Mouse (Mus musculus): Measurements from ENCODE around the gene Lgi4. TPM values are rescaled to one million over a fixed set of nuclear protein-coding genes. Genes with fewer than 3 reads are reported as not detected.
A peak's percentile ranks its signal among the peaks of the same experiment; 100 is the strongest.

Gene Lgi4
- polyA plus RNA-seq, 1 experiment from 2014 or later: 1.0 TPM

DNA sequence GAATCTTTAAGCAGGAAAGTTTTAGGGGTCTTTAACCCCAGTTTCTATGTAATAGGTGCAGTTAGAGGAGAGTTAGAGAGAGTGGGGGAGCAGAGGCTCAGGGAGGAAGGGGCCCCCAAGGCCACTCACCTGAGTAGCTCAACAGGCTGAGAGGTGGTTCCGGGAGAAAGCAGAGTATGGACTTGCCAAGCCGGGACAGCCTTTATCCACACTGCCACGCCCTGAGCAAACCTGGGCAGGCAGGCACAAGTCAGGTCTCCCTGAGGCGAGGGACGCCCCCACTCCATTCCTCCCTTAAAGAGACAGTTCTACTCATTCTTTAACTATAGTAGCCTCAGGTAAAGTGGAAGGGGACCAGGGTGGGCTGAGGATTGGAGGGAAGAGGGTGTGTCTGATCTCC lies 17.4 kb downstream of the Lgi4 start, which contains the start of gene Fxyd3:
TSS of gene Fxyd3 (minus strand) at position 213 of the 400 bp plus-strand sequence.
- Histone ChIP-seq H3K9ac (ENCODE audit: low read depth, low read length) (no peak within 1 kb of the TSS), H3K27ac (ENCODE audit: low read depth, low read length) (no peak within 1 kb of the TSS), H3K4me1 (replicated peaks; ENCODE audit: control insufficient read depth, insufficient read depth, low read length) (no peaks in the 10 kb centered on the region; the same call in 1 of the 2 replicates), H3K4me3 (ENCODE audit: low read depth, low read length) (no peak within 1 kb of the TSS), H3K27me3 (ENCODE audit: control insufficient read depth, insufficient read depth, low read length) (no peaks in the 10 kb centered on the region), H3K9me3 (ENCODE audit: control insufficient read depth, low read length) (no peaks in the 10 kb centered on the region), H3K4me2 (replicated peaks; ENCODE audit: low read depth, low read length) (no peak within 1 kb of the TSS), H3K36me3 (ENCODE audit: control insufficient read depth, insufficient read depth, low read length) (no peaks in the 10 kb centered on the region)
- no peak for ATAC-seq (ENCODE audit: low FRiP score)
- WGBS: 56% methylated on average over 5 of the region's 5 CpGs
- no peak for DNase-seq (ENCODE audit: low spot score)

GRCm38 (mm10) chr7:31077470-31077869 lies 18.3 kb downstream of the Lgi4 start:
- H3K27me3 ChIP-seq (ENCODE audit: control insufficient read depth, insufficient read depth, low read length): no peaks in the 10 kb centered on the region
- 42% methylated on average over 6 of the region's 6 CpGs for WGBS
- no peak overlapping the region for H3K27ac ChIP-seq (ENCODE audit: low read depth, low read length)
- H3K4me2 ChIP-seq (replicated peaks; ENCODE audit: low read depth, low read length): no peak overlapping the region
- no peak overlapping the region for H3K9ac ChIP-seq (ENCODE audit: low read depth, low read length)
- no peaks in the 10 kb centered on the region for H3K36me3 ChIP-seq (ENCODE audit: control insufficient read depth, insufficient read depth, low read length)
- DNase-seq (ENCODE audit: low spot score) (no peak), ATAC-seq (ENCODE audit: low FRiP score) (peak; percentile 22; the same call in 1 of the 2 replicates)
- no peak overlapping the region for H3K4me3 ChIP-seq (ENCODE audit: low read depth, low read length)
- no peaks in the 10 kb centered on the region for H3K9me3 ChIP-seq (ENCODE audit: control insufficient read depth, low read length)
- H3K4me1 ChIP-seq (replicated peaks; ENCODE audit: control insufficient read depth, insufficient read depth, low read length): no peaks in the 10 kb centered on the region

GRCm38 (mm10) chr7:31077885-31078445 lies 18.8 kb downstream of the Lgi4 start:
- H3K4me1 ChIP-seq (replicated peaks; ENCODE audit: control insufficient read depth, insufficient read depth, low read length): no peaks in the 10 kb centered on the region
- no peak overlapping the region for H3K27ac ChIP-seq (ENCODE audit: low read depth, low read length)
- H3K4me2 ChIP-seq (replicated peaks; ENCODE audit: low read depth, low read length): no peak overlapping the region
- H3K27me3 ChIP-seq (ENCODE audit: control insufficient read depth, insufficient read depth, low read length): no peaks in the 10 kb centered on the region
- DNase-seq (ENCODE audit: low spot score) (peak; percentile 65), ATAC-seq (ENCODE audit: low FRiP score) (no peak)
- H3K9me3 ChIP-seq (ENCODE audit: control insufficient read depth, low read length): no peaks in the 10 kb centered on the region
- H3K4me3 ChIP-seq (ENCODE audit: low read depth, low read length): no peak overlapping the region
- no peak overlapping the region for H3K9ac ChIP-seq (ENCODE audit: low read depth, low read length)
- WGBS: 43% methylated on average over 5 of the region's 5 CpGs
- no peaks in the 10 kb centered on the region for H3K36me3 ChIP-seq (ENCODE audit: control insufficient read depth, insufficient read depth, low read length)

GRCm38 (mm10) chr7:31079670-31080069 lies 20.5 kb downstream of the Lgi4 start:
- no peaks in the 10 kb centered on the region for H3K4me1 ChIP-seq (replicated peaks; ENCODE audit: control insufficient read depth, insufficient read depth, low read length)
- 89% methylated on average over 8 of the region's 8 CpGs for WGBS
- no peak overlapping the region for H3K27ac ChIP-seq (ENCODE audit: low read depth, low read length)
- DNase-seq (ENCODE audit: low spot score): no peak
- no peaks in the 10 kb centered on the region for H3K36me3 ChIP-seq (ENCODE audit: control insufficient read depth, insufficient read depth, low read length)
- H3K4me3 ChIP-seq (ENCODE audit: low read depth, low read length): no peak overlapping the region
- H3K9me3 ChIP-seq (ENCODE audit: control insufficient read depth, low read length): no peaks in the 10 kb centered on the region
- no peaks in the 10 kb centered on the region for H3K27me3 ChIP-seq (ENCODE audit: control insufficient read depth, insufficient read depth, low read length)
- H3K4me2 ChIP-seq (replicated peaks; ENCODE audit: low read depth, low read length): no peak overlapping the region
- no peak for ATAC-seq (ENCODE audit: low FRiP score)
- H3K9ac ChIP-seq (ENCODE audit: low read depth, low read length): no peak overlapping the region

GRCm38 (mm10) chr7:31080611-31081010 lies 21.5 kb downstream of the Lgi4 start:
- no peak overlapping the region for H3K9ac ChIP-seq (ENCODE audit: low read depth, low read length)
- DNase-seq (ENCODE audit: low spot score): no peak
- H3K4me1 ChIP-seq (replicated peaks; ENCODE audit: control insufficient read depth, insufficient read depth, low read length): no peaks in the 10 kb centered on the region
- H3K36me3 ChIP-seq (ENCODE audit: control insufficient read depth, insufficient read depth, low read length): no peaks in the 10 kb centered on the region
- no peaks in the 10 kb centered on the region for H3K9me3 ChIP-seq (ENCODE audit: control insufficient read depth, low read length)
- H3K27me3 ChIP-seq (ENCODE audit: control insufficient read depth, insufficient read depth, low read length): no peaks in the 10 kb centered on the region
- WGBS: 52% methylated on average over 3 of the region's 3 CpGs
- H3K4me3 ChIP-seq (ENCODE audit: low read depth, low read length): no peak overlapping the region
- no peak for ATAC-seq (ENCODE audit: low FRiP score)
- H3K27ac ChIP-seq (ENCODE audit: low read depth, low read length): no peak overlapping the region
- no peak overlapping the region for H3K4me2 ChIP-seq (replicated peaks; ENCODE audit: low read depth, low read length)

DNA sequence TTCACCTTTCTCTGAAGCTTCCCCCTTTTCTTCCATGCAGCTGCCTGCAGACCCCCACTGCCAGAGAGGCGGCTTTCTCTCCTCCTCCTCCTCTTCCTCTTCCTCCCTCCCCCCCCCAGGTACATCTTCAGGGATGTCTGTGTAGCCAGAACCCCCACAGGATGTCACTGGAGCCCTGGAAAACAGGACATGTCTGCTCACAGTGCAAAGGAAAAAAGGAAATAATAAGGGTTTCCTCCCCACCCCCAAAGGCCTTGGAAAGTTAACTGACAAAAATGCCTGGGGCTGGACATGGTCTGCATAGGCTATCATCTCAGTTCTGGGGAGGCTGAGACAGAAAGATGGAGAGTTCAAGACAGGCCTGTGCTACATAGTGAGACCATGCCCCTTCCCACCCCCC lies 22.0 kb downstream of the Lgi4 start:
- H3K36me3 ChIP-seq (ENCODE audit: control insufficient read depth, insufficient read depth, low read length): no peaks in the 10 kb centered on the region
- no peak overlapping the region for H3K4me2 ChIP-seq (replicated peaks; ENCODE audit: low read depth, low read length)
- ATAC-seq (ENCODE audit: low FRiP score) (no peak), DNase-seq (ENCODE audit: low spot score) (no peak)
- 54% methylated on average over 1 of the region's 1 CpGs for WGBS
- no peaks in the 10 kb centered on the region for H3K4me1 ChIP-seq (replicated peaks; ENCODE audit: control insufficient read depth, insufficient read depth, low read length)
- H3K4me3 ChIP-seq (ENCODE audit: low read depth, low read length): no peak overlapping the region
- H3K9me3 ChIP-seq (ENCODE audit: control insufficient read depth, low read length): no peaks in the 10 kb centered on the region
- no peaks in the 10 kb centered on the region for H3K27me3 ChIP-seq (ENCODE audit: control insufficient read depth, insufficient read depth, low read length)
- no peak overlapping the region for H3K9ac ChIP-seq (ENCODE audit: low read depth, low read length)
- no peak overlapping the region for H3K27ac ChIP-seq (ENCODE audit: low read depth, low read length)

DNA sequence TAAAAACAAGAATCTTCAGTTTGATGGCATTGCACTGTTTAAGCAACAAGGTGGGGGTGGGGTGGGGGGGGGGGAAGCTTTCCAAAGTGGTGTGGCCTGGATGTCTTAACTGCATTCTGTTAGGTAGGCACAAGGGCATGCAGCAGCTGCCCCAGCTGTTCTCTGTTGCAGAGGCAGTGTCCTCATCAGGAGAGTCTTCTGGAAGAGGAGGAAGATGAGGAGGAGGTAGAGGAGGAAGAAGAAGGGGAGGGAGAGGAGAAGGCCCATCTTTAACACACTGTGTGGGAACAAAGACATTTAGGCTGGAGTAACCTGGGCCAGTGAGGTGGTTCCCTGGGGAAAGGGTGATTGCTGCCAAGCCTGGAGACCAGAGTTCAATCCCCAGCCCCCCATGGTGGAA lies 23.0 kb downstream of the Lgi4 start:
- Histone ChIP-seq H3K4me2 (replicated peaks; ENCODE audit: low read depth, low read length) (no peak overlapping the region), H3K36me3 (ENCODE audit: control insufficient read depth, insufficient read depth, low read length) (no peaks in the 10 kb centered on the region), H3K27me3 (ENCODE audit: control insufficient read depth, insufficient read depth, low read length) (no peaks in the 10 kb centered on the region), H3K9ac (ENCODE audit: low read depth, low read length) (no peak overlapping the region), H3K27ac (ENCODE audit: low read depth, low read length) (no peak overlapping the region), H3K4me1 (replicated peaks; ENCODE audit: control insufficient read depth, insufficient read depth, low read length) (no peaks in the 10 kb centered on the region), H3K9me3 (ENCODE audit: control insufficient read depth, low read length) (no peaks in the 10 kb centered on the region), H3K4me3 (ENCODE audit: low read depth, low read length) (no peak overlapping the region)
- ATAC-seq (ENCODE audit: low FRiP score) (no peak), DNase-seq (ENCODE audit: low spot score) (no peak)

- Histone ChIP-seq H3K9me3 (ENCODE audit: control insufficient read depth, low read length) (no peaks in the 10 kb centered on the region), H3K27me3 (ENCODE audit: control insufficient read depth, insufficient read depth, low read length) (no peaks in the 10 kb centered on the region), H3K36me3 (ENCODE audit: control insufficient read depth, insufficient read depth, low read length) (no peaks in the 10 kb centered on the region), H3K9ac (ENCODE audit: low read depth, low read length) (no peak overlapping the region), H3K4me3 (ENCODE audit: low read depth, low read length) (no peak overlapping the region), H3K4me2 (replicated peaks; ENCODE audit: low read depth, low read length) (no peak overlapping the region), H3K27ac (ENCODE audit: low read depth, low read length) (no peak overlapping the region), H3K4me1 (replicated peaks; ENCODE audit: control insufficient read depth, insufficient read depth, low read length) (no peaks in the 10 kb centered on the region)
- 60% methylated on average over 14 of the region's 14 CpGs for WGBS
- DNase-seq (ENCODE audit: low spot score): no peak
- ATAC-seq (ENCODE audit: low FRiP score): peak; percentile 24; the same call in 1 of the 2 replicates
Observed at GRCm38 (mm10) chr7:31082831-31083588, 23.9 kb downstream of the Lgi4 start.

DNA sequence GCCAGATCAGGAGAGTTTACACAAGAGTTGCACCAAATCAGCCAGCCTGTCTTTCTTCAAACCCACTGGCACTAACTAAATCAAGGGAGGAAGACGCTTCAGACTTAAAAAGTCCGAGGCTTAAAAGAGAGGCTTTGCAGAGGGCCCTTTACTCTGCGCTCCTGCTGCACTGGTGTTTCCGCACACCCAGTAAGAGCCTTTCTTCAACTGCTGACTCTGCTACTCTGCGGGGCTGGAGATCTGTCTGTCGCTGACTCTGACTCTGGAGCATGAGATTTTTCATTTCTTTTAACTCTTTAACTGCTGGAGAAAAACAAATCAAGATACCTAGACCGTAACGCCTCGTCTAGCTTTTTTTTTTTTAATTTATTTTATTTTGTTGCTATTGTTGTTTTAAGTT lies 25.0 kb downstream of the Lgi4 start:
- Histone ChIP-seq H3K9me3 (ENCODE audit: control insufficient read depth, low read length) (no peaks in the 10 kb centered on the region), H3K4me1 (replicated peaks; ENCODE audit: control insufficient read depth, insufficient read depth, low read length) (no peaks in the 10 kb centered on the region), H3K27me3 (ENCODE audit: control insufficient read depth, insufficient read depth, low read length) (no peaks in the 10 kb centered on the region), H3K27ac (ENCODE audit: low read depth, low read length) (no peak overlapping the region), H3K36me3 (ENCODE audit: control insufficient read depth, insufficient read depth, low read length) (no peaks in the 10 kb centered on the region), H3K4me3 (ENCODE audit: low read depth, low read length) (no peak overlapping the region), H3K4me2 (replicated peaks; ENCODE audit: low read depth, low read length) (no peak overlapping the region), H3K9ac (ENCODE audit: low read depth, low read length) (no peak overlapping the region)
- 57% methylated on average over 9 of the region's 9 CpGs for WGBS
- DNase-seq (ENCODE audit: low spot score) (no peak), ATAC-seq (ENCODE audit: low FRiP score) (no peak)

All from hindbrain, embryonic 11.5 days (tissue).